Mouse (Mus musculus) lung, postnatal 0 days (tissue): ENCODE data around the gene Faf2.

Experiments used
- CTCF ChIP-seq: IDR thresholded peaks from 2 replicates; pipeline ENCODE4 v1.5.1; 2016; ENCODE audit warnings: antibody characterized with exemption, mild to moderate bottlenecking
- EP300 ChIP-seq: IDR thresholded peaks from 2 replicates; pipeline ENCODE4 v1.6.1; 2016; ENCODE audit warnings: antibody characterized with exemption, mild to moderate bottlenecking, control low read depth

GRCm38 (mm10) chr13:54596870-54597269, 24.7 kb upstream of the Faf2 start:
- no peak for TF ChIP-seq CTCF
- TF ChIP-seq EP300: no peak
